Mouse (Mus musculus): ENCODE measurements at regions not wholly inside any gene's neighbourhood (a gene's known extent, or its start where the extent isn't known, plus 50 kb on each side); places are given as distances from the start of the nearest gene placed in this dataset.

- no peak for DNase-seq
Measured at GRCm38 (mm10) chr14:46514262-46514932, 123.9 kb upstream of the Bmp4 start.

GRCm38 (mm10) chr14:46512118-46512517 lies 121.6 kb upstream of the Bmp4 start:
- no peak for DNase-seq

GRCm38 (mm10) chr14:46508871-46509270 lies 118.4 kb upstream of the Bmp4 start:
- no peak for DNase-seq

DNA sequence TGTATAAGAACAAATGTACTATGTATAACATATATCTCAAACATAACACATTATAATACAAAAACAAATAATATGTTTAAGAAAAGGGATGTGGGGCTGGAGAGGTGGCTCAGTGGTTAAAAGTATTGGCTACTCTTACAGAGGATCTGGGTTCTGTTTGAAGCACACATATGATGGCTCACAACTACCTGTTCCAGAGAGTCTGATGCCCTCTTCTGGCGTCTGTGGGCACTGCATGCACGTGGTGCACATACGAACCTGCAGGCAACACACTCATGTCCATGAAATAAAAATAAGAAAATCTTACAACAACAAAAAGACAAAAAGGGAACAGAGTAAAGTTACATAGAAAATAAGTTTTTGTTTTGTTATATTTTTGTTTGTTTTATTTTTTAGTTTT lies 114.8 kb upstream of the Bmp4 start:
- peak; percentile 29 for DNase-seq

DNA sequence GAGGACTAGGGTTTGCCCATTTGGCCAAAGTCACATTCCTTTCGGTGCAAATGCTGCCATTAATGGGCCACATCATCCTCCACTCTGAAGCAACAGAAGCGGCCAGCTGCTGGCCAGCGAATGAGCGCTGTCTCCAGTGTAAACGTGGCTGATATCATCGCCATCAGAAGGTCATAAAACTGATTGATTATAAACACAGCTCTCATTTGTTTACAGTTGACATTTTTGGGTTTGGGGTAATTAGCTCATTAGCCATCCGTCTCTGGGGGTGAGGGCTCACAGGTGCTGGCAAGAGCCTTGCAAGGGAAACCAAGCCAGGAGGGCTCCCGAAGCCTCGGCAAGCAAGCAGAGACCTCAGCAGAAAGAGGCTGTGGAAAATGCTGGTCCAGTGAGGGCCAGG lies 101.1 kb upstream of the Bmp4 start:
- no peak for DNase-seq

- DNase-seq: no peak
Measured at GRCm38 (mm10) chr14:46491182-46491581, 100.7 kb upstream of the Bmp4 start.

DNA sequence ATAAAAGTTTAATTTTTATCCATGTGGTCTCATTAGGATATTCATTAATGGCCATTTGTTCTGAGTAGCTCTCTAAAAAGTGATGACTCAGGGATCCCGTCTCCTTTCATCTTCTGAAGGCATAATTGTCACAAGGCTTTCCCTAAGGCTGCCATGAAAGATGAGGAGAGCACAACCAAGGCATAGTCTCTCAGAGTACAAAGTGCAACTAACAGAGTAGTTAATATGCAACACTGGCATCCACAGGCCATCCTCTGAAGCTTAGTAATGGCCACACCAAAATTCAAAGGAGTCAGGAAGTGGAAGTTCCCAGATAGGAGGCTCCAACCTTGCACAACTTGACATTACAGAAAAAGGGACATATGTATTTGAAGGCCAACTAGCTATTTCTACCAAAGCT lies 97.1 kb upstream of the Bmp4 start:
- DNase-seq: no peak

GRCm38 (mm10) chr14:46480396-46480795 lies 89.9 kb upstream of the Bmp4 start:
- no peak for DNase-seq

- DNase-seq: no peak
Measured at GRCm38 (mm10) chr14:46475945-46476344, 85.5 kb upstream of the Bmp4 start.

- DNase-seq: no peak
Measured at GRCm38 (mm10) chr14:46462967-46463366, 72.5 kb upstream of the Bmp4 start.

DNA sequence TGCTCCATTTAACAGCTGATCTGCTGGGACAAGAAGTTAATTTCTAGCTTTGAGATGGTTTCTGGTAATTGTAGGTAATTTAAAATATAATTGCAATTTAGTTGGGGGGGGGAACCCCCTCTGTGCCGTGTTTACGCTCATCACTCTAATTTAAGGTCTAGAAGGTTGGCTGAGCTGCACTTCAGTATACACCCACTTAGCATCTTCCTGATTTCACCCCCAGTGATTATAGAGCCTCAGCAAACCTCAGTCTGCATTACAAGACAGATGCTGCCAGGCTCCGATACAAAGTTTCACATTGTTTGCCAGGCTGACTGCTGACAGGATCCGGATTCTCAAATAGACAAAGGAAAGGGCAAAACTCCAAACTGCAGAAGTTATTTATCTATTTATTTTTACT lies 71.5 kb upstream of the Bmp4 start:
- no peak for DNase-seq

DNA sequence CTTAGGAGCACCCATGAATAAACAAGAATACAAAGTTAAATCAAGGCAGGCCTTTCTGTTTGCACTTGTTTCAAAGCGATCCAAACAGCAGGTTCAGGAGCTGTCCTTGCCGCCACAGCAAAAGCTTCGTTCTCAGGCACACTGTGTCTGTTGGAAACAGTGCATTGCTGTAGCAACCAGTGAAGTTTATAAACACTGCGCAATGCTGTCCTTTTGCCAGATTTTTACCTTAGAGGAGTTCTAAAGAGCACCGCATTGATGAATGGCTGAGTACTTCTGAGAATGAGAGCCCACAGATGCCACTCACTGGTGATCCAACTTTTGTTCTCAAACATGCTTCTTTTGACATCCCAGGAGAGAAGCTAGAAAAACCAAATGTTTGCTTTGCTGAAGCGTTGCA lies 64.0 kb upstream of the Bmp4 start:
- DNase-seq: no peak

DNA sequence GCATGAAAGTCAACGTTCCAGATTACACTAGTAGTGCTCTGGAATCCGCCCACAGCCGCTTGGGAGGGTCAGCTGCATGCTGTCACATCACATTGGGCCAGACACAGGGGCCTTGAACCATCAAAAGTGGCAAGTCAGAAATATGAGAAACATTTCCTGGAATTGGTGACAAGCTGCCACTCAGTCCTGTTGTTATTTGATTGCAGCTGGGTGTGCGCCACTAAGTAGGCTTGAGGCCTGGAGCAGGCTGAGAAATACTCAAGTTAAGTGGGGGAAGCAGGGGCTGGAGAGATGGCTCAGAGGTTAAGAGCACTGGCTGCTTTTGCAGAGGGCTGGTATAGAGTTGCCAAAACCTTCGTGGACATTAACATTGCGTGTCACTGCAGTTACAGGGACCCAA lies 51.2 kb upstream of the Bmp4 start:
- no peak for DNase-seq
